Mouse (Mus musculus) forebrain, embryonic 10.5 days (tissue): ENCODE data around the gene Slc15a5. TPM values are rescaled to one million over a fixed set of nuclear protein-coding genes. Genes with fewer than 3 reads are reported as not detected.
A peak's percentile ranks its signal among the peaks of the same experiment; 100 is the strongest.

Source experiments
- DNase-seq: peaks from one replicate; pipeline ENCODE4 v3.0.0-alpha.2; 2017; ENCODE audit warnings: low spot score; ENCODE audit errors: extremely low spot score
- H3K27ac ChIP-seq: fragments of 300-500 bp; sonication (generic); 2 replicates; pipeline ENCODE4 v1.5.1; 2016; ENCODE audit warnings: mild to moderate bottlenecking
- H3K27me3 ChIP-seq: fragments of 300-500 bp; sonication (generic); 2 replicates; pipeline ENCODE4 v1.6.1; 2016; ENCODE audit warnings: mild to moderate bottlenecking; ENCODE audit not compliant: poor library complexity, severe bottlenecking
- H3K36me3 ChIP-seq: fragments of 300-500 bp; sonication (generic); replicated peaks from 2 replicates; pipeline ENCODE4 v1.6.1; 2016; ENCODE audit warnings: mild to moderate bottlenecking, moderate library complexity
- H3K4me1 ChIP-seq: fragments of 300-500 bp; sonication (generic); 2 replicates; pipeline ENCODE4 v1.6.1; 2016
- H3K4me3 ChIP-seq: fragments of 300-500 bp; sonication (generic); 2 replicates; pipeline ENCODE4 v1.5.1; 2016; ENCODE audit warnings: mild to moderate bottlenecking, moderate library complexity
- H3K9me3 ChIP-seq: fragments of 300-500 bp; sonication (generic); 2 replicates; pipeline ENCODE4 v1.6.1; 2016; ENCODE audit warnings: mild to moderate bottlenecking, moderate library complexity
- WGBS: fragments of 180-500 bp; shearing (Covaris S2); methylation state at CpG from one replicate; pipeline ENCODE4 v1.1.7; 2016; 5-methylcytosine and 5-hydroxymethylcytosine counted together
- polyA plus RNA-seq: library from polyadenylated mRNA; unstranded; fragments of >200 nt; fragmentation: Nextera tagmentation; extraction: Ambion mirVana; gene quantifications from 2 replicates; pipeline ENCODE4 v1.2.1, GENCODE M21; 2016

Slc15a5 gene
- polyA plus RNA-seq, 1 experiment from 2014 or later: not detected

- no peaks in the 10 kb centered on the region for H3K27me3 ChIP-seq
- H3K4me1 ChIP-seq: no peaks in the 10 kb centered on the region
- no peak for DNase-seq
- WGBS: 90% methylated on average over 2 of the region's 2 CpGs
- H3K4me3 ChIP-seq: no peak overlapping the region
- H3K36me3 ChIP-seq: no peaks in the 10 kb centered on the region
- peaks cover 4% of the 10 kb centered on the region; the same call in 1 of the 2 replicates for H3K9me3 ChIP-seq
- no peak overlapping the region for H3K27ac ChIP-seq
Measured at GRCm38 (mm10) chr6:138045364-138045763, 34.4 kb downstream of the Slc15a5 start.

- no peak for DNase-seq
- Histone ChIP-seq H3K4me3 (no peak overlapping the region), H3K27ac (no peak overlapping the region), H3K36me3 (no peaks in the 10 kb centered on the region), H3K27me3 (no peaks in the 10 kb centered on the region), H3K4me1 (no peaks in the 10 kb centered on the region), H3K9me3 (peaks cover 4% of the 10 kb centered on the region; the same call in 1 of the 2 replicates)
- 92% methylated on average over 5 of the region's 5 CpGs for WGBS
Measured at GRCm38 (mm10) chr6:138042891-138043290, 36.8 kb downstream of the Slc15a5 start.

- DNase-seq: no peak
- no peaks in the 10 kb centered on the region for H3K4me1 ChIP-seq
- WGBS: 85% methylated on average over 4 of the region's 4 CpGs
- H3K9me3 ChIP-seq: peaks cover 7% of the 10 kb centered on the region; the same call in 1 of the 2 replicates
- H3K27ac ChIP-seq: no peak overlapping the region
- no peaks in the 10 kb centered on the region for H3K36me3 ChIP-seq
- no peaks in the 10 kb centered on the region for H3K27me3 ChIP-seq
- no peak overlapping the region for H3K4me3 ChIP-seq
Measured at GRCm38 (mm10) chr6:138041865-138042264, 37.9 kb downstream of the Slc15a5 start.

GRCm38 (mm10) chr6:138037587-138037986 lies 42.1 kb downstream of the Slc15a5 start:
- 89% methylated on average over 5 of the region's 5 CpGs for WGBS
- H3K36me3 ChIP-seq: no peaks in the 10 kb centered on the region
- H3K27me3 ChIP-seq: no peaks in the 10 kb centered on the region
- H3K9me3 ChIP-seq: peaks cover 3% of the 10 kb centered on the region; the same call in 1 of the 2 replicates
- H3K4me1 ChIP-seq: no peaks in the 10 kb centered on the region
- no peak for DNase-seq
- H3K27ac ChIP-seq: no peak overlapping the region
- H3K4me3 ChIP-seq: no peak overlapping the region

- Histone ChIP-seq H3K27me3 (no peaks in the 10 kb centered on the region), H3K27ac (no peak overlapping the region), H3K4me1 (no peaks in the 10 kb centered on the region), H3K36me3 (no peaks in the 10 kb centered on the region), H3K9me3 (peaks cover 3% of the 10 kb centered on the region; the same call in 1 of the 2 replicates), H3K4me3 (no peak overlapping the region)
- DNase-seq: no peak
- WGBS: 94% methylated on average over 12 of the region's 12 CpGs
Measured at GRCm38 (mm10) chr6:138036891-138037290, 42.8 kb downstream of the Slc15a5 start.

GRCm38 (mm10) chr6:138016898-138017297 lies 62.8 kb downstream of the Slc15a5 start:
- no peaks in the 10 kb centered on the region for H3K4me1 ChIP-seq
- H3K9me3 ChIP-seq: no peaks in the 10 kb centered on the region
- no peak overlapping the region for H3K4me3 ChIP-seq
- DNase-seq: no peak
- H3K27me3 ChIP-seq: no peaks in the 10 kb centered on the region
- no peak overlapping the region for H3K27ac ChIP-seq
- no peaks in the 10 kb centered on the region for H3K36me3 ChIP-seq

- Histone ChIP-seq H3K36me3 (no peaks in the 10 kb centered on the region), H3K27ac (no peak overlapping the region), H3K27me3 (no peaks in the 10 kb centered on the region), H3K4me1 (no peaks in the 10 kb centered on the region), H3K4me3 (no peak overlapping the region), H3K9me3 (no peaks in the 10 kb centered on the region)
- DNase-seq: no peak
- WGBS: 90% methylated on average over 16 of the region's 16 CpGs
Measured at GRCm38 (mm10) chr6:138014976-138015674, 64.6 kb downstream of the Slc15a5 start.

- H3K4me1 ChIP-seq: no peaks in the 10 kb centered on the region
- 93% methylated on average over 6 of the region's 6 CpGs for WGBS
- no peaks in the 10 kb centered on the region for H3K36me3 ChIP-seq
Measured at GRCm38 (mm10) chr6:138011955-138012354, 67.8 kb downstream of the Slc15a5 start.

GRCm38 (mm10) chr6:138007705-138008104 lies 72.0 kb downstream of the Slc15a5 start:
- no peaks in the 10 kb centered on the region for H3K27me3 ChIP-seq
- no peaks in the 10 kb centered on the region for H3K36me3 ChIP-seq
- H3K27ac ChIP-seq: no peak overlapping the region
- DNase-seq: no peak
- no peaks in the 10 kb centered on the region for H3K4me1 ChIP-seq
- WGBS: 91% methylated on average over 6 of the region's 6 CpGs
- H3K4me3 ChIP-seq: no peak overlapping the region
- no peaks in the 10 kb centered on the region for H3K9me3 ChIP-seq

More at GRCm38 (mm10) chr6:138011955-138012354, 67.8 kb downstream of the Slc15a5 start:
- Histone ChIP-seq H3K27ac (no peak overlapping the region), H3K9me3 (no peaks in the 10 kb centered on the region), H3K4me3 (no peak overlapping the region), H3K27me3 (no peaks in the 10 kb centered on the region)
- DNase-seq: no peak

GRCm38 (mm10) chr6:138006525-138007251 lies 73.0 kb downstream of the Slc15a5 start:
- no peak overlapping the region for H3K4me3 ChIP-seq
- no peaks in the 10 kb centered on the region for H3K27me3 ChIP-seq
- no peak for DNase-seq
- H3K9me3 ChIP-seq: no peaks in the 10 kb centered on the region
- no peak overlapping the region for H3K27ac ChIP-seq
- no peaks in the 10 kb centered on the region for H3K36me3 ChIP-seq
- WGBS: 90% methylated on average over 27 of the region's 27 CpGs
- no peaks in the 10 kb centered on the region for H3K4me1 ChIP-seq

GRCm38 (mm10) chr6:137989853-137990252 lies 89.9 kb downstream of the Slc15a5 start:
- H3K27ac ChIP-seq: no peak overlapping the region
- no peak for DNase-seq
- H3K27me3 ChIP-seq: no peaks in the 10 kb centered on the region
- H3K36me3 ChIP-seq: no peaks in the 10 kb centered on the region
- H3K4me3 ChIP-seq: no peak overlapping the region
- H3K9me3 ChIP-seq: no peaks in the 10 kb centered on the region
- no peaks in the 10 kb centered on the region for H3K4me1 ChIP-seq

GRCm38 (mm10) chr6:137985169-137985568 lies 94.5 kb downstream of the Slc15a5 start:
- WGBS: 94% methylated on average over 6 of the region's 6 CpGs
- no peak for DNase-seq
- H3K36me3 ChIP-seq: no peaks in the 10 kb centered on the region

GRCm38 (mm10) chr6:137982195-137982737 lies 97.5 kb downstream of the Slc15a5 start:
- H3K27me3 ChIP-seq: no peaks in the 10 kb centered on the region
- no peaks in the 10 kb centered on the region for H3K36me3 ChIP-seq
- peak overlapping the region; percentile 35; the same call in 1 of the 2 replicates for H3K27ac ChIP-seq
- DNase-seq: no peak
- H3K9me3 ChIP-seq: no peaks in the 10 kb centered on the region
- H3K4me1 ChIP-seq: peaks cover 30% of the 10 kb centered on the region
- WGBS: 76% methylated on average over 19 of the region's 19 CpGs
- H3K4me3 ChIP-seq: no peak overlapping the region

More at GRCm38 (mm10) chr6:137985169-137985568, 94.5 kb downstream of the Slc15a5 start:
- Histone ChIP-seq H3K27me3 (no peaks in the 10 kb centered on the region), H3K9me3 (no peaks in the 10 kb centered on the region), H3K4me1 (peaks cover 22% of the 10 kb centered on the region), H3K27ac (no peak overlapping the region), H3K4me3 (no peak overlapping the region)
